9 mouse cellular contexts compared by ENCODE assay signal in the genomic region with DNA sequence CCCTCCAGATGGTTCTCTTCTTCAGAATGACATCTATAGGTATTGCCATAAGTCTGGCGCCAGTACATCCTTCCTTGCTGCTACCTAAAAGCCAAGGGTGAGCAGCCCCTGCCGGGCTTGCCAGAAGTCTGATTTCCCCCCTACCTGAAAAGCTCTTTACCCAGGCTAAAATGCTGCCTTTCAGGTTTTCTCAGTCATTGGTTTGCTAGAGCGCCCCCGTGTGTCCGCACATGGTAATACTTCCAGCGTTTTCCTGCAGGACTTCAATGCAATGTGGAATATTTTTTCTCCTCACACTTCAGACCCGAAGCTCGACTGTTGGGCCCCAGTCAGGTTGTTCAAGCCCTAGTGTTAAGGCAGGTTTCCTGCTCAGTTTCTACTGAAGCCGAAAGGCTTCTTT. TPM values are rescaled to one million over a fixed set of nuclear protein-coding genes. Genes with fewer than 3 reads are reported as not detected.
DNase-seq lines count a peak whose midpoint lies in the region; ATAC-seq lines count a peak whose summit lies in the region.
"Had no signal": no experiment of that assay in that cellular context is flagged by ENCODE, and none has a peak within 500 bp of the region (broad histone marks: within the 10 kb centered on the region; RNA-seq: fewer than 3 reads in every experiment).

No protein-coding gene starts in this region.

- ATAC-seq in midbrain, embryonic 14.5 days (ENCODE audit: low FRiP score, low TSS enrichment), result no peak
- no peak for ATAC-seq in midbrain, embryonic 16.5 days

- no peaks in the 10 kb centered on the region for H3K4me1 ChIP-seq in midbrain, embryonic 14.5 days (ENCODE audit: control insufficient read depth, insufficient read depth, low read length)
- H3K4me1 ChIP-seq in midbrain, embryonic 16.5 days (ENCODE audit: control insufficient read depth, insufficient read depth, low read length), result no peaks in the 10 kb centered on the region

- H3K9me3 ChIP-seq in midbrain, embryonic 14.5 days (ENCODE audit: control insufficient read depth, low read length), result no peaks in the 10 kb centered on the region; the same call in 1 of the 2 replicates
- no peaks in the 10 kb centered on the region for H3K9me3 ChIP-seq in midbrain, embryonic 16.5 days (replicated peaks; ENCODE audit: control insufficient read depth, low read length, poor library complexity, severe bottlenecking)

- peaks cover 4% of the 10 kb centered on the region; the same call in 1 of the 2 replicates for H3K27me3 ChIP-seq in midbrain, embryonic 14.5 days (ENCODE audit: control insufficient read depth, insufficient read depth, low read length)
- peaks cover 4% of the 10 kb centered on the region; the same call in 1 of the 2 replicates for H3K27me3 ChIP-seq in midbrain, embryonic 16.5 days (ENCODE audit: control insufficient read depth, insufficient read depth, low read depth, low read length)

- H3K4me2 ChIP-seq in midbrain, embryonic 14.5 days (ENCODE audit: low read length), result no peak overlapping the region
- H3K4me2 ChIP-seq in midbrain, embryonic 16.5 days (ENCODE audit: low read length), result no peak overlapping the region

- H3K4me3 ChIP-seq in midbrain, embryonic 14.5 days (replicated peaks; ENCODE audit: low read depth, low read length), result no peak overlapping the region
- H3K4me3 ChIP-seq in midbrain, embryonic 16.5 days (ENCODE audit: low read depth, low read length), result no peak overlapping the region
- H3K4me3 ChIP-seq: megakaryocyte, embryonic 14.5 days had no signal

- H3K36me3 ChIP-seq in midbrain, embryonic 14.5 days (ENCODE audit: control insufficient read depth, insufficient read depth, low read length), result no peaks in the 10 kb centered on the region
- no peaks in the 10 kb centered on the region for H3K36me3 ChIP-seq in midbrain, embryonic 16.5 days (ENCODE audit: control insufficient read depth, insufficient read depth, low read length)

- H3K27ac ChIP-seq in midbrain, embryonic 14.5 days (replicated peaks; ENCODE audit: low read depth, low read length), result no peak overlapping the region
- H3K27ac ChIP-seq in midbrain, embryonic 16.5 days (ENCODE audit: low read length), result no peak overlapping the region

- WGBS in midbrain, embryonic 14.5 days, result 23% methylated on average over 9 of the region's 9 CpGs
- WGBS in midbrain, embryonic 16.5 days, result 18% methylated on average over 9 of the region's 9 CpGs

- DNase-seq in midbrain, embryonic 14.5 days, result peak; percentile 76
- peak; percentile 60 for DNase-seq in adrenal gland, postnatal 25 days
- peak; percentile 49 for DNase-seq in embryo, embryonic 10 days (ENCODE audit: low spot score)
- DNase-seq in kidney, postnatal 36 days, result peak; percentile 13 to 76
- peak; percentile 47 for DNase-seq in lung, postnatal 10 days
- DNase-seq in spleen, adult 18-20 months, result peak; percentile 13 to 50

- no peak overlapping the region for H3K9ac ChIP-seq in midbrain, embryonic 14.5 days (replicated peaks; ENCODE audit: low read length)
- H3K9ac ChIP-seq in midbrain, embryonic 16.5 days (ENCODE audit: low read depth, low read length), result no peak overlapping the region

RNA-seq across cellular contexts. Expression of a gene that starts 5.9 kb away (rescaled TPM):
- not detected in 2 replicates for polyA plus RNA-seq in midbrain, embryonic 14.5 days (2014; fragmentation: Nextera tagmentation; extraction: Ambion mirVana)
- 0.12 TPM in 1 of 2 replicates, not detected in the other for polyA plus RNA-seq in midbrain, embryonic 16.5 days (2015; fragmentation: Nextera tagmentation; extraction: Ambion mirVana)
- not detected in 2 replicates for total RNA-seq in adrenal gland, postnatal 25 days (2021)
- total RNA-seq: gastrocnemius, adult 8-10 months had no signal

RNA-seq across cellular contexts. Expression of a gene that starts 42.5 kb away (rescaled TPM):
- 348 and 369 TPM in 2 replicates for polyA plus RNA-seq in midbrain, embryonic 14.5 days (2014; fragmentation: Nextera tagmentation; extraction: Ambion mirVana)
- 229 and 259 TPM in 2 replicates for polyA plus RNA-seq in midbrain, embryonic 16.5 days (2015; fragmentation: Nextera tagmentation; extraction: Ambion mirVana)
- total RNA-seq in adrenal gland, postnatal 25 days (2021), result 532 and 613 TPM in 2 replicates

RNA-seq across cellular contexts. Expression of a gene that starts 51.1 kb away (rescaled TPM):
- 62.2 and 76.7 TPM in 2 replicates for polyA plus RNA-seq in midbrain, embryonic 14.5 days (2014; fragmentation: Nextera tagmentation; extraction: Ambion mirVana)
- 78.2 and 87.8 TPM in 2 replicates for polyA plus RNA-seq in midbrain, embryonic 16.5 days (2015; fragmentation: Nextera tagmentation; extraction: Ambion mirVana)
- 15.7 and 23.0 TPM in 2 replicates for total RNA-seq in adrenal gland, postnatal 25 days (2021)
